Mouse (Mus musculus): ENCODE measurements at regions not wholly inside any gene's neighbourhood (a gene's known extent, or its start where the extent isn't known, plus 50 kb on each side); places are given as distances from the start of the nearest gene placed in this dataset.

DNA sequence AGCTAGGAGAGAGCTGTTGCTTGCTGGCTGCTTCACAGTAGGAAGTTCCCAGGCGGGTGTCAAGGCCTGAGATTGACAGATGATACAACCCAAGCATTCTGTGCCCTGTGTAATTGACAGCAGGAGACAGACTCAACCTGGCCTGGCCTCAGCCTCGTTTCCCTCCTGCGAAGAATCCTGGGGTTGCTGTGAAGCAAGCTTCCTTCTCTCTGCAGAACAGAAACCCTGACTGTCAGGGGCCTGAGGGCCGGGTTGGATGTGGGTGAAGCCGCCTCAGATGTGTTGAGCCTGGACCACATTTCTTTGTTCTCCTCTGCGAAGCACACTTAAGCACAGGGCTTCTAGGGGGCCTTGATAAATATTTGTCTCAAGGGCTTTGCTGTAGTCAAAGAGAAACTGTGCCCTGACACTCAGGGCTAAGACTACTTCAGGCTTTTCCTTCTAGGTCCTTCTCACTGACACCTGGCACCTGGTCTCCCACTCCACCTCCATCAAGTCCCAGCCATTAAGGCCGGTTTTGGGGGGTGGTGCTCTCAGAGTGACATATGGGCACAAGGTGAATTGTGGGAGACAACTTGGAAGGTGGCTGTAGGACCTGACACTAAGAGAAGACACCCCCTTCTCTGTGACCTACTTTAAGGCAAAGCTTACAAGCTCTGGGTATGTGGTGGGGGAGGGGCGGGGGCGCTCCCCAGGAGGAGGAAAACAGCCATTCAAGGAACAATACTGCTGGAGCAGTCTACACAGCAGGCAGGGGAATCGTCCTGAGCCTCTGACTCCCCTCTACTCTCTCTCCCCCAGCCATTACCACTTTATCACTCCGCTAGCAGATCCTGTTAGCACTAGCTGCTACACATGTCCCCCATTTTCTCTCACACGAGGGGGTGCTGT lies 219.2 kb upstream of the Hes1 start:
- TF ChIP-seq CTCF (IDR thresholded peaks at IDR 0.05; ENCODE audit: low read depth, low read length) (no peak), POLR2A (IDR thresholded peaks at IDR 0.05; ENCODE audit: extremely low read depth, insufficient read depth, low read length) (no peak)
